Mouse (Mus musculus) hindbrain, embryonic 14.5 days (tissue): ENCODE measurements at regions not wholly inside any gene's neighbourhood (a gene's known extent, or its start where the extent isn't known, plus 50 kb on each side); places are given as distances from the start of the nearest gene placed in this dataset.

Experiments used
- ATAC-seq: fragments of 200-750 bp; cut with Nextera tagmentation; 2 replicates; pipeline ENCODE4 v1.8.0; 2017; ENCODE audit warnings: moderate number of reproducible peaks, mild to moderate bottlenecking, moderate TSS enrichment, moderate library complexity; ENCODE audit not compliant: low FRiP score
- DNase-seq: peaks from one replicate; pipeline ENCODE4 v3.0.0-alpha.2; 2015; ENCODE audit warnings: low spot score
- H3K27ac ChIP-seq: fragments of 300-500 bp; sonication (generic); 2 replicates; pipeline ENCODE4 v1.5.1; 2014; ENCODE audit warnings: mild to moderate bottlenecking, moderate library complexity
- H3K27me3 ChIP-seq: fragments of 300-500 bp; sonication (generic); 2 replicates; pipeline ENCODE4 v1.6.1; 2014; ENCODE audit warnings: mild to moderate bottlenecking, low read length, mixed read lengths; ENCODE audit not compliant: control insufficient read depth, insufficient read depth
- H3K36me3 ChIP-seq: fragments of 300-500 bp; sonication (generic); replicated peaks from 2 replicates; pipeline ENCODE4 v1.6.1; 2014; ENCODE audit not compliant: control insufficient read depth, insufficient read depth
- H3K4me1 ChIP-seq: fragments of 300-500 bp; sonication (generic); replicated peaks from 2 replicates; pipeline ENCODE4 v1.6.1; 2014; ENCODE audit warnings: antibody characterized with exemption, low read length, mixed read lengths; ENCODE audit not compliant: control insufficient read depth, insufficient read depth
- H3K4me2 ChIP-seq: fragments of 300-500 bp; sonication (generic); replicated peaks from 2 replicates; pipeline ENCODE4 v1.6.1; 2014; ENCODE audit warnings: mild to moderate bottlenecking, moderate library complexity
- H3K4me3 ChIP-seq: fragments of 300-500 bp; sonication (generic); replicated peaks from 2 replicates; pipeline ENCODE4 v1.5.1; 2014; ENCODE audit warnings: mild to moderate bottlenecking, low read length
- H3K9ac ChIP-seq: fragments of 300-500 bp; sonication (generic); 2 replicates; pipeline ENCODE4 v1.6.1; 2014
- H3K9me3 ChIP-seq: fragments of 300-500 bp; sonication (generic); 2 replicates; pipeline ENCODE4 v1.6.1; 2016; ENCODE audit warnings: low read length; ENCODE audit not compliant: control insufficient read depth
- WGBS: fragments of 180-500 bp; shearing (Covaris S2); extraction: QIAGEN DNeasy Blood & Tissue Kit; methylation state at CpG from one replicate; pipeline ENCODE4 v1.1.7; 2014; 5-methylcytosine and 5-hydroxymethylcytosine counted together

- H3K4me1 ChIP-seq = no peaks in the 10 kb centered on the region; the same call in 1 of the 2 replicates
- H3K36me3 ChIP-seq = no peaks in the 10 kb centered on the region
- no peak overlapping the region for H3K27ac ChIP-seq
- 77% methylated on average over 3 of the region's 3 CpGs for WGBS
- H3K4me3 ChIP-seq = no peak overlapping the region
- no peaks in the 10 kb centered on the region for H3K27me3 ChIP-seq
- no peaks in the 10 kb centered on the region for H3K9me3 ChIP-seq
- no peak overlapping the region for H3K4me2 ChIP-seq
- H3K9ac ChIP-seq = no peak overlapping the region
- DNase-seq = no peak
- no peak for ATAC-seq
These were observed 241.3 kb upstream of the Smc2 start for GRCm38 (mm10) chr4:52197777-52198176.

DNA sequence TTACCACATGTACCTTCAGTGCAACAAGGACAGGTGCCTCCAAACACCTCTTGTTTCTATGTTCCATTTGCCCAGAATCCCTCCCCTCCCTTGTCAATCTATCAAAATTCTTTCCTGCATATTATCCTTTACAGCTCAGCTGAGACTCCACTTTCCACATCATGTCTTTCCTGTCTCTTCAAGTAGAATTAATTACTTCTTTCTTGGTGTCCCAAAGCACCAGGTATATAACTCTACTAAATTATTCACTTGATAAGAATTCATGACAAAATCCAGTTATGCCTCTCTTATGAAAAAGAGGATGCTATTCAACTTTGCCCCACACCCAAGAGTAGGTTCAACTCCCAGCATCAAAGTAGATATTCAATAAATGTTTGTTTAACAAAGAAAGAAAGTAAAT, 228.4 kb upstream of the Smc2 start:
- H3K4me1 ChIP-seq = peaks cover 3% of the 10 kb centered on the region; the same call in 1 of the 2 replicates
- H3K4me2 ChIP-seq = no peak overlapping the region
- H3K9me3 ChIP-seq = no peaks in the 10 kb centered on the region
- no peaks in the 10 kb centered on the region for H3K36me3 ChIP-seq
- H3K4me3 ChIP-seq = no peak overlapping the region
- no peaks in the 10 kb centered on the region for H3K27me3 ChIP-seq
- DNase-seq (no peak), ATAC-seq (no peak)
- 0 out of 2 replicates have a peak overlapping the region, but pooled peaks have one; percentile 26 for H3K27ac ChIP-seq
- no peak overlapping the region for H3K9ac ChIP-seq

DNA sequence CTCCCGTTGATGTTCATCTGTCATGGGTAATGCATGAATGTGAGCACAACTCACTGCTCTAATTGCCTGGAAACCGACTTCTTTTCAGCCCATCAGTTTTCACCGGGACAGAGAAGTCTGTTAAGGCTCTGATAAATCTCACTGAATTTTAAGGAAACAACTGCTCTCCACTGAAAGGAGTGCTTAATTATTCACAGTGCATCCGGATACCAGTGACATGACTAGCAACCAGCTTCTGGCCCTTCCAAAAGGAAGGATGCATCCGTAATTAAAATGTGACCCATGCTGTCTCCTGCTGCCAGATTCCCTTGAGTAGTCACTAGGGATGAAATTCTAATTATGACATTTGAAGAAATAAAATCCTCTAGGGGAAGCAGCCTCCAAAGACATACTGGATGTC, 228.0 kb upstream of the Smc2 start:
- no peak overlapping the region for H3K4me2 ChIP-seq
- 0 out of 2 replicates have a peak overlapping the region, but pooled peaks have one; percentile 26 for H3K27ac ChIP-seq
- peak; percentile 37 for DNase-seq
- no peak overlapping the region for H3K9ac ChIP-seq
- no peaks in the 10 kb centered on the region for H3K27me3 ChIP-seq
- no peaks in the 10 kb centered on the region for H3K9me3 ChIP-seq
- ATAC-seq = peak; percentile 64; the same call in 1 of the 2 replicates
- WGBS = 15% methylated on average over 5 of the region's 5 CpGs
- H3K4me3 ChIP-seq = no peak overlapping the region
- H3K36me3 ChIP-seq = no peaks in the 10 kb centered on the region
- peaks cover 3% of the 10 kb centered on the region; the same call in 1 of the 2 replicates for H3K4me1 ChIP-seq

DNA sequence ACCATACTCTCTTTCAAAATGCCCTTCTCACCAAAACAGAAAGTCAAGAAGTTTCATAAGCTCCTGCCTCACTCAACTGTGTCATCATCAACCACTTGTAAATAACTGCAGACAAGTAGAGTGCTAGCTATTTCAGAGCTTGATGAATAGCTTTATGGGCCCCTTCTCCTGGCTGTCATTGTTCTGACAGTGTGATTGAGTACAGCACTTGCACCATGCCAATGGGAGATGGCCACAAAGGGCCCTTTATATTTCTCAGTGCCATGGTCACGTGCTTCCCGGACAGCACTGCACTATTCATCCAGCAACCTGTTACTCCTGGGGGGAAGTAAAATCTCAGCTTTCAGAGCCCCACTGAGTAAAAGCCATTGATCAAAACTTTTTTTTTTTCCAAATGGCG, 225.7 kb upstream of the Smc2 start:
- H3K9me3 ChIP-seq = no peaks in the 10 kb centered on the region
- 28% methylated on average over 3 of the region's 3 CpGs for WGBS
- H3K9ac ChIP-seq = no peak overlapping the region
- H3K27ac ChIP-seq = no peak overlapping the region
- peaks cover 3% of the 10 kb centered on the region; the same call in 1 of the 2 replicates for H3K4me1 ChIP-seq
- ATAC-seq = peak; percentile 79; the same call in 1 of the 2 replicates
- H3K4me2 ChIP-seq = no peak overlapping the region
- no peak overlapping the region for H3K4me3 ChIP-seq
- no peak for DNase-seq
- H3K27me3 ChIP-seq = no peaks in the 10 kb centered on the region
- H3K36me3 ChIP-seq = no peaks in the 10 kb centered on the region
